Mouse (Mus musculus): ENCODE results near the gene Cst13. TPM values are rescaled to one million over a fixed set of nuclear protein-coding genes. Genes with fewer than 3 reads are reported as not detected.
A peak's percentile ranks its signal among the peaks of the same experiment; 100 is the strongest.

The Cst13 gene
- total RNA-seq, 2 experiments from 2014 or later, result not detected

- DNase-seq, result no peak
- H3K27ac ChIP-seq, result peak overlapping the region; percentile 93
- peak overlapping the region; percentile 45 for H3K4me3 ChIP-seq
- no peak for TF ChIP-seq CTCF (IDR thresholded peaks at IDR 0.05)
- intact Hi-C loops (cut with DNase I), result no loop called here
Measured at GRCm38 (mm10) chr2:148878641-148879130, 58.8 kb downstream of the Cst13 start.

GRCm38 (mm10) chr2:148879199-148879598 lies 59.3 kb downstream of the Cst13 start:
- peak overlapping the region; percentile 45 for H3K4me3 ChIP-seq
- TF ChIP-seq CTCF (IDR thresholded peaks at IDR 0.05), result no peak
- intact Hi-C loops (cut with DNase I), result no loop called here
- DNase-seq, result peak; percentile 70
- H3K27ac ChIP-seq, result peak overlapping the region; percentile 93

Other genes starting within 250 kb of the Cst13 start
- 1 to 10 TPM; 6.6 to 7.7 TPM for gene Nxt1, start 147.5 kb upstream of the Cst13 start, total RNA-seq (2021)
- 10 to 100 TPM; 18.9 to 26.3 TPM for gene Gzf1, start 139.1 kb upstream of the Cst13 start, total RNA-seq (2021)
- gene Napb, start 87.6 kb upstream of the Cst13 start, total RNA-seq (2021), result 1 to 10 TPM; 4.3 to 6.2 TPM
- gene Cstl1, start 69.7 kb upstream of the Cst13 start, total RNA-seq (2021), result not detected
- not detected for gene Cst11, start 48.6 kb upstream of the Cst13 start, total RNA-seq (2021)
- gene 8030411F24Rik, start 38.1 kb upstream of the Cst13 start, total RNA-seq (2021), result not detected
- gene Cst12, start 30.7 kb upstream of the Cst13 start, total RNA-seq (2021), result not detected
- not detected for gene Cst8, start 21.3 kb upstream of the Cst13 start, total RNA-seq (2021)
- not detected for gene Cst9, start 15.1 kb downstream of the Cst13 start, total RNA-seq (2021)
- gene 9230104L09Rik, start 45.0 kb downstream of the Cst13 start, total RNA-seq (2021), result 1 to 10 TPM in 1 of 2 experiments, not detected in 1; 1.3 TPM
- gene Cst3, start 55.6 kb downstream of the Cst13 start, total RNA-seq (2021), result 100 to 1,000 TPM; 519 to 664 TPM
- gene Gm1330, start 183.2 kb downstream of the Cst13 start, total RNA-seq (2021), result not detected
- gene Gm10750, start 197.2 kb downstream of the Cst13 start, total RNA-seq (2021), result not detected